Mouse (Mus musculus): ENCODE results near the gene Cnot8.

The Cnot8 gene

GRCm38 (mm10) chr11:58103697-58104306 lies at the start of gene Cnot8:
Gene Cnot8 (plus strand): TSS chr11:58104153.
- peak; percentile 99 for DNase-seq

GRCm38 (mm10) chr11:58057455-58057854 lies 46.5 kb upstream of the Cnot8 start:
- DNase-seq, result no peak

- DNase-seq, result peak; percentile 42
Observed at GRCm38 (mm10) chr11:58059752-58060151, 44.2 kb upstream of the Cnot8 start.

- DNase-seq, result peak; percentile 85
Observed at GRCm38 (mm10) chr11:58061218-58061617, 42.7 kb upstream of the Cnot8 start.

- DNase-seq, result no peak
Observed at GRCm38 (mm10) chr11:58062586-58062985, 41.4 kb upstream of the Cnot8 start.

GRCm38 (mm10) chr11:58065025-58065424 lies 38.9 kb upstream of the Cnot8 start:
- DNase-seq, result no peak

- DNase-seq, result no peak
Observed at GRCm38 (mm10) chr11:58072978-58073377, 31.0 kb upstream of the Cnot8 start.

- no peak for DNase-seq
Observed at GRCm38 (mm10) chr11:58077270-58077669, 26.7 kb upstream of the Cnot8 start.

GRCm38 (mm10) chr11:58081716-58082115 lies 22.2 kb upstream of the Cnot8 start:
- peak; percentile 73 for DNase-seq

- DNase-seq, result no peak
Observed at GRCm38 (mm10) chr11:58092541-58092940, 11.4 kb upstream of the Cnot8 start.

- DNase-seq, result no peak
Observed at GRCm38 (mm10) chr11:58093021-58093528, 10.9 kb upstream of the Cnot8 start, which contains the start of gene Gm12248. Gene Gm12248 (minus strand): TSS chr11:58093134.

- no peak for DNase-seq
Observed at GRCm38 (mm10) chr11:58094766-58095165, 9.2 kb upstream of the Cnot8 start.

- no peak for DNase-seq
Observed at GRCm38 (mm10) chr11:58095561-58095960, 8.4 kb upstream of the Cnot8 start.

- no peak for DNase-seq
Observed at GRCm38 (mm10) chr11:58096160-58096559, 7.8 kb upstream of the Cnot8 start.

- peak; percentile 70 for DNase-seq
Observed at GRCm38 (mm10) chr11:58096821-58097620, 6.9 kb upstream of the Cnot8 start.

- peak; percentile 81 for DNase-seq
Observed at GRCm38 (mm10) chr11:58097621-58098365, 6.2 kb upstream of the Cnot8 start.

GRCm38 (mm10) chr11:58098366-58098720 lies 5.6 kb upstream of the Cnot8 start:
- peak; percentile 34 for DNase-seq

GRCm38 (mm10) chr11:58100006-58100405 lies 3.9 kb upstream of the Cnot8 start:
- no peak for DNase-seq

- no peak for DNase-seq
Observed at GRCm38 (mm10) chr11:58101194-58101720, 2.7 kb upstream of the Cnot8 start.

- peak; percentile 43 for DNase-seq
Observed at GRCm38 (mm10) chr11:58102146-58102545, 1.8 kb upstream of the Cnot8 start.

- DNase-seq, result peak; percentile 42
Observed at GRCm38 (mm10) chr11:58102581-58103343, 1.2 kb upstream of the Cnot8 start.

GRCm38 (mm10) chr11:58103344-58103653 lies 654 bp upstream of the Cnot8 start:
- DNase-seq, result no peak
